Mouse (Mus musculus) embryonic fibroblast, embryonic 13.5 days (primary cell): Measurements from ENCODE around the gene Ppp1r2.

ENCODE experiments used
- CTCF ChIP-seq: IDR thresholded peaks from 2 replicates; pipeline ENCODE4 v1.5.1; 2011; ENCODE audit warnings: mild to moderate bottlenecking, control low read depth, low read length, moderate library complexity, borderline replicate concordance; ENCODE audit not compliant: insufficient read depth
- POLR2A ChIP-seq: IDR thresholded peaks from 2 replicates; pipeline ENCODE4 v1.6.1; 2011; ENCODE audit warnings: low read depth, mild to moderate bottlenecking, control low read depth, low read length, moderate library complexity

DNA sequence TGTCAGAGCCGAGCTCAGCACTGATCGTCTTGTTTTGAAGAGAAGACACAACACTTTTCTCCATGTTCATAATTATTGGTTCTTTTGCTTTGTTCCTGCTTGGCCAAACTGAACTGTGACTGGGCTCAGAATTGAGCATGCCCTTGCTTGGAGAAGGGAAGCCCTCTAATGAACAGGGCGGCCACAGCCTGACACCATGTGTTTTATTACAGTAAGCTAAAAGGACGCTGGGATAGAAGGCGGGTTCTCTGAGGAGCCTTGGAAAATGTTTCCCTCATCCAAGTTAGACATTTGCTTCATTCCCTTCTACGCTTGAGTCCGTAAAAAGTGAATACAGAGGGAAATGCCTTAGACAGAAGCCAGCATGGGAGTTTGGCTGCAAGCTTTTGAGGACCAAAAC is 1.9 kb upstream of the Ppp1r2 start:
- no peak for TF ChIP-seq CTCF
- TF ChIP-seq POLR2A, result no peak
